Mouse (Mus musculus): ENCODE data around the gene Dctn3. TPM values are rescaled to one million over a fixed set of nuclear protein-coding genes. Genes with fewer than 3 reads are reported as not detected.
"Not testable (repeated sequence)": the region's sequence is repeated elsewhere in the genome, so short reads cannot be mapped to it uniquely, and the experiment has no call there.

The Dctn3 gene
- polyA plus RNA-seq, 1 experiment from 2014 or later: 64.1 TPM

DNA sequence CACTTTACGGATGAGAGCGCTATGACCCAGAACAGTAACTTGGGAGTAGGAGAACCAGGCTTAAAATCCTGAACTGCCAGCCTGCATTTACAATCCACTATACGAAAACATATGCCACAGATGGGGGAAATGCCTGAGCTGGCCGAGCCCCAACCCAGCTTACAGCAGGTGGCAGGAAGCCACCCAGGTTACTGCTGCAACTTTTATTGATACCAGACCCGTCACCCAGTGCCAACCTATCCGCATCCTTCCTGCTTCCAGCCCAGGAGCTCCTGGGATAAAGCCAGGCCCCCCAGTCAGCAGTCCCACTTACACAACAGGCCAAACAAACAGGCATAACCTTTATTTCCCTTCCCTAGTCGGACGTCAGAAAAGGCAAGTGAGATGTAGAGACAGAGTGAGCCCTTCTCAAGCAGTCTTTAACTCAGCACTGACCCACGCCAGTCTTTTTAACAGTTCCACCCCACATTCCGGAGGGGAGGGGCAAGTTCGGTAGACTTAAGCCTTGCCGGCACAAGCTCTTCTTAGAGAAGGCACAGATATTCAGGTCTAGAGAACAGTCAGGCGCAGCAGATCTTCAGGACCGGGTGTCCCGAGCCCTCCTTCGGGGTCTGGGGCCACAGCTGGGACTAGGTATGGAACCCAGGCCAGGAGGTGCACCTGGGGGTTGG is 11.1 kb downstream of the Dctn3 start:
- Histone ChIP-seq H3K27me3 (peaks cover 14% of the 10 kb centered on the region; the same call in 1 of the 2 replicates), H3K9me3 (replicated peaks) (no peaks in the 10 kb centered on the region), H3K36me3 (replicated peaks) (peaks cover 8% of the 10 kb centered on the region; the same call in 1 of the 2 replicates), H3K4me1 (replicated peaks) (peaks cover 25% of the 10 kb centered on the region), H3K4me3 (replicated peaks) (peak overlapping the region; percentile 80), H3K27ac (replicated peaks) (no peak overlapping the region), H3K9ac (peak overlapping the region; percentile 86; the same call in 1 of the 2 replicates), H3K4me2 (peak overlapping the region; percentile 85)
- no peak for ATAC-seq (ENCODE audit: insufficient read depth)
- 81% methylated on average over 16 of the region's 16 CpGs for WGBS (ENCODE audit: insufficient replicate concordance)

DNA sequence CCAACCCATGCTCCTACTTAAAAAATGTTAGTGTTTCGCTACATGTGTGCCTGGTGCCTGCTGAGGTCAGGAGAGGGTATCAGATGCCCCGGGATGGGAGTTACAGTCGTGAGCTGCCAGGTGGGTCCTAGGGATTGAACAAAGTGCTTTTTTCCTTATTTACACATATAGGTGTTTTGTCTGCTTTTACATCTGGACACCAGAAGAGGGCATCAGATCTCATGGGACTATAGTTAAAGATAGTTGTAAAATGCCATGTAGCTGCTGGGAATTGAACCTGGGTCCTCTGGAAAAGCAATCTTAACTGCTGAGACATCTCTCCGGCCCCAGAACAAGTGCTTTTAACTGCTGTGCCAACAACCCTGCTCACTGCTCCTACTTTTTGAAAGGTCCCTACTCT is 12.7 kb downstream of the Dctn3 start:
- peaks cover 7% of the 10 kb centered on the region; the same call in 1 of the 2 replicates for H3K36me3 ChIP-seq (replicated peaks)
- 60% methylated on average over 4 of the region's 4 CpGs for WGBS (ENCODE audit: insufficient replicate concordance)
- no peak for ATAC-seq (ENCODE audit: insufficient read depth)
- H3K9me3 ChIP-seq (replicated peaks): no peaks in the 10 kb centered on the region
- no peak overlapping the region for H3K27ac ChIP-seq (replicated peaks)
- no peak overlapping the region for H3K4me2 ChIP-seq
- no peak overlapping the region for H3K4me3 ChIP-seq (replicated peaks)
- H3K9ac ChIP-seq: no peak overlapping the region
- H3K27me3 ChIP-seq: peaks cover 30% of the 10 kb centered on the region
- peaks cover 25% of the 10 kb centered on the region for H3K4me1 ChIP-seq (replicated peaks)

DNA sequence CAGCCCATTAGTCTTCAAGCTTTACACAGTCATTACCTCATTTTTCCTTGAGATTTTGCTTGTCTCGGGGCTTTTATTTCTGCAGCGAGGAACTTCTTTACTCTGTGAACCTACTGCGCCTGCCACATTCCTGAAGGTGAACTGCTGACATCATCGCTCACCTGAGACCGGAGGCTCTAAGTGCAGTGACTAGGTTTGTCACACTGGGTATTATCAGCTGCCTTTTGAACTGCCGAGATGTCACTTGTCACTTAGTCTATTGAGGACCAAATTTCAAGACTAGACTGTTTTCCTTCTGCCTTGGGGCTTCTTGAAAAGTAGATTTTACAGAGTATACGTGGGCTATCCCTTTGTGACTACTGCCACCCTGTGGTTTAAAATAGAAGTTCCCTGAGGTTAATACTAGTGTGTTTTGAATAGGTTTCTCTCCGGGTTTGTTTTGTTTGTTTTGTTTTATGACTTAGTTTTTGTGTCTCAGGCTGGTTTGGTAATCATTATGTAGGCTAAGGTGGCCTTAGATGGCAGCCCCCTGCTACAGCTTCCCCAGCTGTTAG is 14.7 kb downstream of the Dctn3 start:
- H3K4me2 ChIP-seq: no peak overlapping the region

DNA sequence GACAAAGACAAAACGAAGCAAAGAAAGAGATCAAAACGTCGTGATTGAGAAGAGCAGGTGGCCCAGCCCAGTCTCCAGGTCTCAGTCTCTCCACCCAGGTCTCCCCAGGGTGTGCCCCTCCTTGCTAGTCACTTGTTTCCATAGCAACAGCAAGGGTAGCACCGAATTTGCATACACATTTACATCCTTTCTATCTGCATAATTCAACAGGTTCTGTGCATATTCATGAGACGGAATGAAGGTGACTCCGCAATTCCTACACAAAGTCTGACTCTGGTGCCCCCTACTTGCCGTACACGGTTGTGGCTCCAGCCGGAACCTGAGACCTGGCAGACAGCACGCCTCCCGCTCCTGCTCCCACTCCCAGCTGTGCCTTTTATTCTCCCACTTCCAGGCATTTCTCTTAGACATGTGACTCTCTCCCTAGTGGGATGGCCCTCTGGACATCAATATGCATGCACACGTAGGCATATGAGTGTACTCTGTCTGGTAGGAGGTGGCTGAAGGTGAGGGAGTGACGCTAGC is 15.9 kb downstream of the Dctn3 start:
- H3K27ac ChIP-seq (replicated peaks): no peak overlapping the region
- peaks cover 48% of the 10 kb centered on the region for H3K27me3 ChIP-seq
- 6% methylated on average over 13 of the region's 13 CpGs for WGBS (ENCODE audit: insufficient replicate concordance)
- H3K4me2 ChIP-seq: no peak overlapping the region
- no peak overlapping the region for H3K4me3 ChIP-seq (replicated peaks)
- H3K9me3 ChIP-seq (replicated peaks): no peaks in the 10 kb centered on the region
- H3K9ac ChIP-seq: no peak overlapping the region
- H3K36me3 ChIP-seq (replicated peaks): peaks cover 4% of the 10 kb centered on the region; the same call in 1 of the 2 replicates
- H3K4me1 ChIP-seq (replicated peaks): peaks cover 5% of the 10 kb centered on the region
- ATAC-seq (ENCODE audit: insufficient read depth): no peak

More for the DNA sequence above, 14.7 kb downstream of the Dctn3 start:
- no peak overlapping the region for H3K4me3 ChIP-seq (replicated peaks)
- no peak overlapping the region for H3K9ac ChIP-seq
- H3K4me1 ChIP-seq (replicated peaks): peaks cover 14% of the 10 kb centered on the region
- no peak for ATAC-seq (ENCODE audit: insufficient read depth)
- no peaks in the 10 kb centered on the region for H3K9me3 ChIP-seq (replicated peaks)
- H3K27me3 ChIP-seq: peaks cover 45% of the 10 kb centered on the region
- no peak overlapping the region for H3K27ac ChIP-seq (replicated peaks)
- WGBS (ENCODE audit: insufficient replicate concordance): 36% methylated on average over 8 of the region's 8 CpGs
- peaks cover 7% of the 10 kb centered on the region; the same call in 1 of the 2 replicates for H3K36me3 ChIP-seq (replicated peaks)

DNA sequence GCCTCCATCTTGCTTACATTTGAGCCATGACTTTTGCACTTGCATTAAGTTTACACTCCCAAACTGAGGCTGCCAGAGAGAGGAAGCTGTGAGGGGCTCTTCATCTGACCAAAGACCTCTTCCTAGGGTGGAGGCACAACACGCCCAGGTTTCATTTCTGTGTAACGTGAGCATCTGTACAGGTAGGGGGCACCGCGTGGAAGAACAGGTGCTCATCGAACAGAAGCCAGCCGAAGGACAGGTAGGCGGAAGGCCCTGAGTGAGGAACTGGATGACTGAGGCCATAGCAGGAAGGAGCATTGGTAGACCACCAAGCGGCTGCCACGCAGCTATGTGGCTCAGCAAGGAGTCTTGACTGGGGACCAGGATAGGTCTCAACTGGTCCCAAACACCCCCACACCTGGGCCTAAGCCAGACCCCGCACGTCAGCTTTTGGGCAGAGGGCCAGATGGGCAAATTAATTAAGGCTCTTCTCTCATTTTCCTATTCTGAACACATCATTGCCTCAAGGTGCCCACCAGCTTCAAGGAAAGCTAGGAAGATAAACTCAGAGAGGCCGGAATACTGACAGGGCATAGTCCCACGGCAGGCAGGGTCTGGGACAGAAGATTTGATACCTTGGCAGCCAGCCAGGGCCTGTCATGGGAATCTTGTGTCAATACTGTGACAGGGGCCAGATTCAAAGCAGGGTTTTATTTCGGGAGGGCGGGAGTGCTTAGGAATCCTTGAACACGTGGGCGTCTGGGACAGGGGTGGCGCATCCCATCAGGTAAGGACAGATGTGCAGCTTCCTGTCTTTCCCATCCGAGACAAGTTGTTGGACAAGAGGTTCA is 16.8 kb downstream of the Dctn3 start:
- Histone ChIP-seq H3K27me3 (peaks cover 48% of the 10 kb centered on the region), H3K4me3 (replicated peaks) (no peak overlapping the region), H3K9me3 (replicated peaks) (no peaks in the 10 kb centered on the region), H3K27ac (replicated peaks) (no peak overlapping the region), H3K36me3 (replicated peaks) (no peaks in the 10 kb centered on the region), H3K9ac (no peak overlapping the region), H3K4me1 (replicated peaks) (no peaks in the 10 kb centered on the region), H3K4me2 (no peak overlapping the region)
- no peak for ATAC-seq (ENCODE audit: insufficient read depth)
- 62% methylated on average over 19 of the region's 19 CpGs for WGBS (ENCODE audit: insufficient replicate concordance)

DNA sequence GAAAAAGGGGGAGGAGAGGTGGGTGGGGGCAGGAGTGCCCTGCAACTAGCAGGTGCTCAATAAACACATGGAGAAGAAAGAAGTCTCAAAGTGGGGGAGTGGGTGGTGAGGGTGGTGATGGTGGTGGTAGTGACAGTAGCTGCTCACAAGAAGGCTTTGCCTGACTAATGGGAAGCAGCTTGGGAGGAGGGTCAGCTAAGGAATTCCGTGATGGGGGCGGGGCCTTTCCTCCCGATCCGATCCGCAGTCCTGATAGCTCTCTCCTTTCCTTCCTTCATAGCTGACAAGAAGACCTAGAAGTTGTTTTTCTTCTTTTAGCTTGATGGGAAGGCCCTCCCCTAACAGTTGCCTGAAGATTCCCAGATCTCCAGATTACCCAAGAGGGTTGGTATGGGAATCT is 18.3 kb downstream of the Dctn3 start:
- H3K4me3 ChIP-seq (replicated peaks): no peak overlapping the region
- no peak for ATAC-seq (ENCODE audit: insufficient read depth)
- no peak overlapping the region for H3K27ac ChIP-seq (replicated peaks)
- no peaks in the 10 kb centered on the region for H3K9me3 ChIP-seq (replicated peaks)
- no peaks in the 10 kb centered on the region for H3K4me1 ChIP-seq (replicated peaks)
- peaks cover 48% of the 10 kb centered on the region for H3K27me3 ChIP-seq
- no peaks in the 10 kb centered on the region for H3K36me3 ChIP-seq (replicated peaks)
- no peak overlapping the region for H3K4me2 ChIP-seq
- no peak overlapping the region for H3K9ac ChIP-seq
- WGBS (ENCODE audit: insufficient replicate concordance): 16% methylated on average over 5 of the region's 5 CpGs

DNA sequence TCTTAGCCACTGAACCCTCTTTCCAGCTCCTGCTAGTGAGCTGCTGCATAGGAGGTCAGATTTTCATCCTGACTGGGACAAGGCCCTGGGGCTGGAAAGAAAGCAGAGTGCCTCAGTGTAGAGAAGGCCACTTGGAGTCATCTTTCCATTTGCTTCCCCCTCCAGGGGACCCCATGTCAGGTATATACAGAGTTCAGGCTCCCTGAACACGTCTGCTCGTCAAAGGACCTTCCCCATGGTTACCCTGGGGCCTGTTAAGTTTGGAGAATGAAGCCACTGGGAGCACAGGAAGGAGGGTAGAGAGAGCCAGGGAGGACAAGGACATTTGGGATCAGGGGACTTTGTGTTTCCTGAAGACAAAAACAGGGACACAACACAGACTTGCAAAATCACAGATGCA is 20.7 kb downstream of the Dctn3 start:
- not testable (repeated sequence) for H3K9ac ChIP-seq; H3K4me2 ChIP-seq; H3K4me3 ChIP-seq (replicated peaks); H3K36me3 ChIP-seq (replicated peaks); H3K27ac ChIP-seq (replicated peaks); H3K4me1 ChIP-seq (replicated peaks); H3K9me3 ChIP-seq (replicated peaks); ATAC-seq (ENCODE audit: insufficient read depth)
- 47% methylated on average over 2 of the region's 2 CpGs for WGBS (ENCODE audit: insufficient replicate concordance)
- H3K27me3 ChIP-seq: peaks cover 52% of the 10 kb centered on the region

DNA sequence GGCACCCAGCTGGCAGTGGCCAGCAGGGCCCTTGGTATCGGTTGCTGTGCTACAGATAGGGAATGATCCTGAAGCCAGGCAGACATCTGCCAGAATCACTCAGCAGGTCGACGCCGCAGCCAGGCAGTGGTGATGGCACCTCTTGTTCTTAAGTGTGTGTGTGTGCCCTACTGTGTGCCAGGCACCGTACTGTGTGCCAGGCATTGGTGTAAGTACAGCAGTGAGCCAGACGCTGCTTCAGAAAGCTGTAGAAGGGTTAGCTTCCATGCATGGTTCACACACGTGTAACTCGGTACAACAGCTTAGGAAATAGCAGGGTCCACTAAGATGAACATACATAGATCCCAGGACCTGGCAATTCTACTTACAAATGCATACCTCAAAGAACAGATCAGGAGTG is 22.7 kb downstream of the Dctn3 start:
- H3K4me1 ChIP-seq (replicated peaks); H3K9ac ChIP-seq; ATAC-seq (ENCODE audit: insufficient read depth); H3K4me2 ChIP-seq; H3K9me3 ChIP-seq (replicated peaks); H3K27ac ChIP-seq (replicated peaks); H3K36me3 ChIP-seq (replicated peaks); H3K4me3 ChIP-seq (replicated peaks): not testable (repeated sequence)
- peaks cover 46% of the 10 kb centered on the region for H3K27me3 ChIP-seq
- WGBS (ENCODE audit: insufficient replicate concordance): 76% methylated on average over 3 of the region's 8 CpGs

DNA sequence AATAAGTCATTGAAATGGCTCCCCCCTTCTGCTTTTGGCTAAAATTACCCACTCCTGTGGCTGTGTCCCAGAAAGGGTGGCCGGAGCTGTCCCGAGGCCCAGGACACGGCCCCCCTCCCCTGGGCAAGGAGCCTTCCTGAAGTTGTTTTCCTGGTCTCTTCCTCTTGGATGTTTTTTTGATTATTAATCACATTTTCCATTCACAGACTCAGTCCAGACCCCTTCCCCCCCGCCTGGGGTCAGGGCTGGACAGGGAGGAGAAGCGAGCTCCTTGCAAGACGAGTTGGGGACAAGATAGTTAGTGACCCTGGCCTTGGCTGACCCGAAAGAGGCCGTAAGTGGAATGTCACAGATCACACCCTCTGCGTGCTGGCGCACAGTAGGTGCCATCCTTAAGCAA is 23.2 kb downstream of the Dctn3 start, which contains the start of gene Il11ra1:
Il11ra1 (plus strand) TSS at position 207 of the 400 bp plus-strand sequence.
- H3K4me2 ChIP-seq; H3K4me1 ChIP-seq (replicated peaks); H3K27ac ChIP-seq (replicated peaks); ATAC-seq (ENCODE audit: insufficient read depth); H3K36me3 ChIP-seq (replicated peaks); H3K9me3 ChIP-seq (replicated peaks); H3K9ac ChIP-seq; H3K4me3 ChIP-seq (replicated peaks): not testable (repeated sequence)
- H3K27me3 ChIP-seq: peaks cover 43% of the 10 kb centered on the region
- 67% methylated on average over 10 of the region's 10 CpGs for WGBS (ENCODE audit: insufficient replicate concordance)

DNA sequence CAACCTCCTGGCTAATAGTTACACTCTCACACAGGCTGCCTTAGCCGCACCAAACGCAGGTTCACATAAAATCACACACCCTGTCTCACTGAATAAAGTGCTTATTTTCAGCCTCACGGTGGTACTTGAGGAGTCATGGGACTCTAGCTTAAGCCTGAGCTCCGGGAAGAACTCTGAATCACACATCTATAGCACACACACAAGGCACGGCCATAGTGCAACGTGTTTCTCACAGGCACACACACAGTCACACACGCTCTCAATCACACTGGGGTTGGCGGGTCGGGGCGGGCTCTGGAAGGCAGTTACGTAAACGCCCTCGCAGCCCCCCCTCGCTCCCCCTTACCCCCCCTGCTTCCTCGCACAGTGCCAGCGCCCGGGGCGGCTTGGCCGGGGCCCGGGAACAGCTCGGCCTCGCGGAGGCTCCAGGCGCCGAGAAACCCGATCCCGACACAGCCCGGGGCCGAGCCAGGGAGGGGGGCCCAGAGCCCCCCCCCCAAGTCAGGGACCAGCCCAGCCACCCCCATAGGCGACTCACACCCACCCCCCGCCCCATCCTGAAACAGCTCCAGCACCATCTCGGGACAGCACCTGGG is 24.5 kb downstream of the Dctn3 start:
- H3K9ac ChIP-seq; H3K4me3 ChIP-seq (replicated peaks); H3K9me3 ChIP-seq (replicated peaks); H3K4me1 ChIP-seq (replicated peaks); H3K36me3 ChIP-seq (replicated peaks); H3K4me2 ChIP-seq; H3K27ac ChIP-seq (replicated peaks); ATAC-seq (ENCODE audit: insufficient read depth): not testable (repeated sequence)
- H3K27me3 ChIP-seq: peaks cover 38% of the 10 kb centered on the region
- WGBS (ENCODE audit: insufficient replicate concordance): 15% methylated on average over 21 of the region's 32 CpGs

Data from liver, embryonic 15.5 days (tissue).